Mouse (Mus musculus): Measurements from ENCODE around the gene Prickle4. TPM values are rescaled to one million over a fixed set of nuclear protein-coding genes. Genes with fewer than 3 reads are reported as not detected.

Gene Prickle4
- polyA plus RNA-seq (2014; fragmentation: Nextera tagmentation; extraction: Ambion mirVana): 1.8 and 2.1 TPM in 2 replicates

DNA sequence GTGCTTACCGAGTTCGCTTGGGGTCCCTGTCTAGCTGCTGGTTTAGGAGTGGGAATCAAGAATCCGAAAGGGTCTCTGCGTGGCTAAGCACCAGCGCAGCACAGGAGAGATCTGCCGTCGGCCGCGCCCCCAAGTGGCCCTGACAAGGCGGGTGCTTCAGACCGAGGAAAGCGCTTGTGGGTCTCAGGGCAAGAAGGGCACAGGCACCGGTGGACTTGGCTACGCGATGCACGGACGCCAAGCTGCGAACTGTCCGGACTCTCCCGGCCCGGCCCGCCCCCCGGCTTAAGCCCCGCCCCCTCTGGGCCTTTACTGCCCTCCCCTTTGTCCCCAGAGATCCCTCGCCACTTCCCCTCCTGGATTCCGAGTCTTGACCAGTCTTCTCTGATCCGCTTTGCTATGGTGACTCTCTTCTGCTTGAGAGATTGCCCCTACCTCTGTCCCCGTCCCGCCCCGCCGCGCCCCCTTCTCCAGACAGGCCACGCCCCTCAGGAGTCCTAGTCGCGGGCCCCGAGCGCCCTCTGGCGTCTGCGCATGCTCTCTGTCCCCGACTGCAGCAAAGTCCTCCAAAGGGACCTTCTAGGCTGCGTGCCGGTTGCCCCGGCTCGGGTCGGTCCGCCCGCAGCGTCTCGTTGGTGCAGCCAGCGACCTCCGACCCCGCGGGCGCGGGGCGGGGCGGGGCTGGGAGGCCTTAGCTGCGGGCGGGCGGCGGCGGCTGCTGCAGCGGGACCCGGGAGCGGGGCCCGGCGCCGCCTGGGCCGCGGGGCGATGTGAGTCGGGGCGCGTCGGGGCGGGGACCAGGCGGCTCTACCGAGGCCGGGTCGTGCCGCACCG lies at the start of gene Prickle4:
Prickle4 (minus strand) TSS at position 234 of the 834 bp plus-strand sequence.
- H3K9ac ChIP-seq (ENCODE audit: low read depth, low read length): peak within 1 kb of the TSS; percentile 87
- H3K27ac ChIP-seq (replicated peaks; ENCODE audit: low read depth, low read length): peak within 1 kb of the TSS; percentile 63
- ATAC-seq (ENCODE audit: low read depth) (peak; percentile 96), DNase-seq (ENCODE audit: low spot score) (peak; percentile 96)
- peak within 1 kb of the TSS; percentile 85 for H3K4me3 ChIP-seq (ENCODE audit: low read depth, low read length)
- no peaks in the 10 kb centered on the region; the same call in 1 of the 2 replicates for H3K4me1 ChIP-seq (ENCODE audit: control insufficient read depth, insufficient read depth, low read length)
- peak within 1 kb of the TSS; percentile 84 for H3K4me2 ChIP-seq (ENCODE audit: low read depth, low read length)
- under 1% methylated on average over 30 of the region's 82 CpGs for WGBS
- H3K9me3 ChIP-seq (ENCODE audit: control insufficient read depth, low read length): no peaks in the 10 kb centered on the region
- H3K27me3 ChIP-seq (replicated peaks; ENCODE audit: control insufficient read depth, insufficient read depth, low read length): no peaks in the 10 kb centered on the region
- peaks cover 7% of the 10 kb centered on the region; the same call in 1 of the 2 replicates for H3K36me3 ChIP-seq (ENCODE audit: control insufficient read depth, insufficient read depth, low read length)

- 92% methylated on average over 14 of the region's 14 CpGs for WGBS
- no peak for ATAC-seq (ENCODE audit: low read depth)
These were observed 49.5 kb upstream of the Prickle4 start for GRCm38 (mm10) chr17:47744086-47744485.

DNA sequence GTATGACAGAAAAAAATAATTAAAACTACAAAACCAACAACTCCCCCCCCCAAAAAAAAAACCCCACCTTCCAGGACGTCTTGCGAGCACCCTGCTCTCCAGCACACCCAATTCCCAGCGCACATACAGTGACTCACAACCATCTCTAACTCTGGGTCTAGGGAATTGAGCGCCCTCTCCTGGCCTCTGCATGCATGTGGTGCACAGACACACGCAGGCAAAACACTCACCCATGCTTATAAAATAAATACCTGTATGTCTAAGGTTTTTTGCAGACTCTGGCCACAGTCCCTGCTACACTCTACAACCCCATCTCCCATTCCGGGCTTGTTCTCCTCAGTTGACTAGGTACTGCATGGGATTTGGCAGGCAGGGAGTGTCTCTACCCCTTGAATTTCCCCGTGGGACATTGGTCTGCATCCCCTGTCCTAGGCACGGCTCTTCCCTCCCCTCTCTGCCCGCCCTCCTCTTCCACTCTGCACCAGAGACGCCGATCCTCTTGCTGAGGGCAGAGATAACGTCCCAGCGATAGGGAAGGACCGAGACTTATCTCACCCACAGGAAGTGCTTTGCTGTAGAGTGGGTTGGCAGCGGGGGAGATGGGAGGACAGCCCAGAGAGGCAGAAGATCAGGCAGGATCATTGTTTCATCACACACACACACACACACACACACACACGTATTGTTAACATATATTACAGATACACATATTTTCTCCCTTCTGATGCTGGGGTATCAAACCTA lies 48.6 kb upstream of the Prickle4 start:
- no peak overlapping the region for H3K4me2 ChIP-seq (ENCODE audit: low read depth, low read length)
- H3K4me3 ChIP-seq (ENCODE audit: low read depth, low read length): no peak overlapping the region
- peaks cover 6% of the 10 kb centered on the region for H3K9me3 ChIP-seq (ENCODE audit: control insufficient read depth, low read length)
- H3K27me3 ChIP-seq (replicated peaks; ENCODE audit: control insufficient read depth, insufficient read depth, low read length): peaks cover 11% of the 10 kb centered on the region; the same call in 1 of the 2 replicates
- WGBS: 34% methylated on average over 16 of the region's 16 CpGs
- no peak overlapping the region for H3K9ac ChIP-seq (ENCODE audit: low read depth, low read length)
- H3K4me1 ChIP-seq (ENCODE audit: control insufficient read depth, insufficient read depth, low read length): 0 out of 2 replicates have a peak, but pooled peaks cover 13% of the 10 kb centered on the region
- no peak for DNase-seq (ENCODE audit: low spot score)
- no peak for ATAC-seq (ENCODE audit: low read depth)
- H3K27ac ChIP-seq (replicated peaks; ENCODE audit: low read depth, low read length): no peak overlapping the region
- H3K36me3 ChIP-seq (ENCODE audit: control insufficient read depth, insufficient read depth, low read length): no peaks in the 10 kb centered on the region

More at GRCm38 (mm10) chr17:47744086-47744485, 49.5 kb upstream of the Prickle4 start:
- Histone ChIP-seq H3K4me3 (ENCODE audit: low read depth, low read length) (no peak overlapping the region), H3K27ac (replicated peaks; ENCODE audit: low read depth, low read length) (no peak overlapping the region), H3K4me2 (ENCODE audit: low read depth, low read length) (no peak overlapping the region), H3K36me3 (ENCODE audit: control insufficient read depth, insufficient read depth, low read length) (no peaks in the 10 kb centered on the region), H3K9me3 (ENCODE audit: control insufficient read depth, low read length) (peaks cover 6% of the 10 kb centered on the region), H3K4me1 (ENCODE audit: control insufficient read depth, insufficient read depth, low read length) (peaks cover 10% of the 10 kb centered on the region; the same call in 1 of the 2 replicates), H3K9ac (ENCODE audit: low read depth, low read length) (no peak overlapping the region), H3K27me3 (replicated peaks; ENCODE audit: control insufficient read depth, insufficient read depth, low read length) (0 out of 2 replicates have a peak, but pooled peaks cover 4% of the 10 kb centered on the region)
- DNase-seq (ENCODE audit: low spot score): no peak

GRCm38 (mm10) chr17:47740186-47740585 lies 45.6 kb upstream of the Prickle4 start:
- ATAC-seq (ENCODE audit: low read depth) (no peak), DNase-seq (ENCODE audit: low spot score) (no peak)
- Histone ChIP-seq H3K36me3 (ENCODE audit: control insufficient read depth, insufficient read depth, low read length) (no peaks in the 10 kb centered on the region), H3K4me2 (ENCODE audit: low read depth, low read length) (no peak overlapping the region), H3K9ac (ENCODE audit: low read depth, low read length) (no peak overlapping the region), H3K9me3 (ENCODE audit: control insufficient read depth, low read length) (peaks cover 6% of the 10 kb centered on the region), H3K4me1 (ENCODE audit: control insufficient read depth, insufficient read depth, low read length) (0 out of 2 replicates have a peak, but pooled peaks cover 13% of the 10 kb centered on the region), H3K4me3 (ENCODE audit: low read depth, low read length) (no peak overlapping the region), H3K27ac (replicated peaks; ENCODE audit: low read depth, low read length) (no peak overlapping the region), H3K27me3 (replicated peaks; ENCODE audit: control insufficient read depth, insufficient read depth, low read length) (peaks cover 11% of the 10 kb centered on the region; the same call in 1 of the 2 replicates)
- 65% methylated on average over 2 of the region's 2 CpGs for WGBS

DNA sequence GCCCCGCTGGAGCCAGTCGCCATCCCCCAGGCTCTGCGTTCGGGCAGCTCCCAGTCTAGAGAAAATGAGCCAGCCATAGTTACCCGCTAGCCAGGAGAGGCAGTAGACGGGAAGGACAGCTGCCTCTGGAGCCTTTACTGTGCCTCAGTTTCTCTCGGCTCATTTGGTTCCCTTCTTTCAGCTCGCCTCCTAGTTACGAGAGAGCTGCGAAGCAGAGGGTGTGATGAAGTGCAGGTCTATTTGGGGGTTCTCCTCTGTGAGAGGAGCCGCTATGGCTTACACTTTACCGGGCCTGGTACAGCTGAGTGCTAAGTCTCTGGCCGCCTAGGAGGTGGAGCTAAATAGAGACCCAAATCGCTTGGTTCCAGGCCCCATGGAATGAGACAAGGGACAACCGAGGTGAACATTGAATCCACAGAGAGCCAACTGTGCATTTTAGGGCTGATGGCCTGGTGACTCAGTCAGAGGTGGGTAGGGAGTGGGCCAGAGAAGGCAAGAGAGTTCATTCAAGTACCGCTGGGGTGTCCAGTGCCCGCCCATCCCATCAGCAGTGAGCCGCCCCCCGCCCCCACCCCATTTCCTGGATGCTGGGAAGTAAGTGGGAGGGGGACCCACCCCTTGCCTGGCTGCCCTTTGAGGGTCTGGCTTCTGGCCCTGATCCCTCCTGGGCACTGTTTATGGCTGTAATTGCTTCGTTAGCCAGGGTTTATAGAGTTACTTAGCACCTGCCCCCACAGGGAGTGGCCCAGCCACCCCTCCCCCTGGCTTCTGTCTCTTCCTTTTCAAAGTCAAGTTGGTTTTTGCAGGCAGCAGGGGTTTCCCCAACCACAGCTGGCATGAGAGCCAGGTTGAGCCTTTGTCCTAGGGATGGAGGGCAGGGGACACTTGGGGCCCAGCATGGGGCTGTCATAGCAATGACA lies 44.6 kb upstream of the Prickle4 start:
- DNase-seq (ENCODE audit: low spot score): peak; percentile 51
- H3K4me3 ChIP-seq (ENCODE audit: low read depth, low read length): peak overlapping the region; percentile 59

GRCm38 (mm10) chr17:47738066-47738878 lies 43.7 kb upstream of the Prickle4 start:
- Histone ChIP-seq H3K36me3 (ENCODE audit: control insufficient read depth, insufficient read depth, low read length) (no peaks in the 10 kb centered on the region), H3K9ac (ENCODE audit: low read depth, low read length) (peak overlapping the region; percentile 74), H3K4me3 (ENCODE audit: low read depth, low read length) (peak overlapping the region; percentile 59), H3K9me3 (ENCODE audit: control insufficient read depth, low read length) (no peaks in the 10 kb centered on the region), H3K4me1 (ENCODE audit: control insufficient read depth, insufficient read depth, low read length) (0 out of 2 replicates have a peak, but pooled peaks cover 13% of the 10 kb centered on the region), H3K27me3 (replicated peaks; ENCODE audit: control insufficient read depth, insufficient read depth, low read length) (peaks cover 11% of the 10 kb centered on the region; the same call in 1 of the 2 replicates), H3K27ac (replicated peaks; ENCODE audit: low read depth, low read length) (peak overlapping the region; percentile 66), H3K4me2 (ENCODE audit: low read depth, low read length) (peak overlapping the region; percentile 95)
- 1% methylated on average over 28 of the region's 61 CpGs for WGBS
- peak; percentile 39 for ATAC-seq (ENCODE audit: low read depth)
- peak; percentile 42 for DNase-seq (ENCODE audit: low spot score)

More for the DNA sequence above, 44.6 kb upstream of the Prickle4 start:
- H3K4me1 ChIP-seq (ENCODE audit: control insufficient read depth, insufficient read depth, low read length): 0 out of 2 replicates have a peak, but pooled peaks cover 13% of the 10 kb centered on the region
- H3K36me3 ChIP-seq (ENCODE audit: control insufficient read depth, insufficient read depth, low read length): no peaks in the 10 kb centered on the region
- no peaks in the 10 kb centered on the region for H3K9me3 ChIP-seq (ENCODE audit: control insufficient read depth, low read length)
- H3K9ac ChIP-seq (ENCODE audit: low read depth, low read length): peak overlapping the region; percentile 74
- ATAC-seq (ENCODE audit: low read depth): no peak
- H3K27me3 ChIP-seq (replicated peaks; ENCODE audit: control insufficient read depth, insufficient read depth, low read length): peaks cover 11% of the 10 kb centered on the region; the same call in 1 of the 2 replicates
- peak overlapping the region; percentile 66 for H3K27ac ChIP-seq (replicated peaks; ENCODE audit: low read depth, low read length)
- H3K4me2 ChIP-seq (ENCODE audit: low read depth, low read length): peak overlapping the region; percentile 95
- WGBS: 8% methylated on average over 15 of the region's 20 CpGs

GRCm38 (mm10) chr17:47737271-47738065 lies 42.9 kb upstream of the Prickle4 start:
- DNase-seq (ENCODE audit: low spot score) (peak; percentile 90), ATAC-seq (ENCODE audit: low read depth) (peak; percentile 92)
- H3K4me1 ChIP-seq (ENCODE audit: control insufficient read depth, insufficient read depth, low read length): 0 out of 2 replicates have a peak, but pooled peaks cover 13% of the 10 kb centered on the region
- H3K4me3 ChIP-seq (ENCODE audit: low read depth, low read length): peak overlapping the region; percentile 59
- peak overlapping the region; percentile 95 for H3K4me2 ChIP-seq (ENCODE audit: low read depth, low read length)
- peak overlapping the region; percentile 66 for H3K27ac ChIP-seq (replicated peaks; ENCODE audit: low read depth, low read length)
- WGBS: 2% methylated on average over 6 of the region's 60 CpGs
- peaks cover 11% of the 10 kb centered on the region; the same call in 1 of the 2 replicates for H3K27me3 ChIP-seq (replicated peaks; ENCODE audit: control insufficient read depth, insufficient read depth, low read length)
- H3K36me3 ChIP-seq (ENCODE audit: control insufficient read depth, insufficient read depth, low read length): no peaks in the 10 kb centered on the region
- no peaks in the 10 kb centered on the region for H3K9me3 ChIP-seq (ENCODE audit: control insufficient read depth, low read length)
- H3K9ac ChIP-seq (ENCODE audit: low read depth, low read length): peak overlapping the region; percentile 74
